Mouse (Mus musculus): ENCODE results near the gene Prrc2a. TPM values are rescaled to one million over a fixed set of nuclear protein-coding genes. Genes with fewer than 3 reads are reported as not detected.
A peak's percentile ranks its signal among the peaks of the same experiment; 100 is the strongest.

Prrc2a gene
- polyA plus RNA-seq, 1 experiment from 2014 or later = 281 TPM

DNA sequence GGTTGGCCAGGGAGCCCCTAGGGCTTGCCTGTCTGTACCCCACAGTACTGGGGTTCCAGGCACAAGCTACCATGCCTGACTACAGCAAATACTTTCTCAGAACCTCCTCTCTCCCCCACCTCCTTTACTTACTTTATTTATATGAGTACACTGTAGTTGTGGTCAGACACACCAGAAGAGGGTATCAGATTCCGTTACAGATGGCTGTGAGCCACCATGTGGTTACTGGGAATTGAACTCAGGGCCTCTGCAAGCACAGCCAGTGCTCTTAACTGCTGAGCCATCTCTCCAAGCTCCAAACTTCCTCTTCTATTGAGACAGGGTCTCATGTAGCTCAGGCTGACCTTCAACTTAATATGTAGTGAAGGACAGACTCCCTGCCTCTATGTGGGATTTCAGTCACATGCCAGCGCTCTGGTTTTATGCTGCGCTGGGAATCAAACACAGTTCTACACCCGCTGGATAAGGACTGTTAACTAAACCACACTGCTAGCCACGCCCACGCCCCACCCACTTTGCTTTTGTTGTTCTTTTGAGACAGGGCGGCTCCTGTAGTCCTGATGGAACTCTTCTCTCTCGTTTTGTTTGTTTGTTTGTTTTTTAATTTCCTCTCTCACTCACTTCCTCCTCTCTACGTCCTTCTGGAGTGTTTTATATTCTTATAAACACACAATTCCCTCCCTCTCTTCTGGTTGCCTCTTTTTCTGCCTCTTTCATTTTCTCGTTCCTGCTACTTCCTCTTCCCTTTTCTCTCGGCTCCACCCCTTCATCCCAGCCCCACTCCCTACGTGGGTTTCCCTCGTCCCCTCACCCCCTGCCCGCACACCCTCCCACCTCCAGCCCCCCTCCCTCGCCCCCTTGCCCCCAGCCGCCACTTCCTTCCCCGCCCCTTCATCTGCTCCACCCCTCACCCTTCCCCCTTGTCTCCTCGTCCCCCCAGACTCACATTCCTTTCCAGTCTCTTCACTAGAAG, 21.2 kb upstream of the Prrc2a start:
- peaks cover 3% of the 10 kb centered on the region; the same call in 1 of the 2 replicates for H3K4me1 ChIP-seq (replicated peaks; ENCODE audit: control insufficient read depth, insufficient read depth, low read length)
- peak overlapping the region; percentile 50; the same call in 1 of the 2 replicates for H3K9ac ChIP-seq (ENCODE audit: low read length)
- WGBS = 2% methylated on average over 18 of the region's 18 CpGs
- no peaks in the 10 kb centered on the region for H3K27me3 ChIP-seq (ENCODE audit: control insufficient read depth, insufficient read depth, low read length)
- H3K27ac ChIP-seq (ENCODE audit: low read depth, low read length) = peak overlapping the region; percentile 53; the same call in 1 of the 2 replicates
- no peaks in the 10 kb centered on the region for H3K9me3 ChIP-seq (ENCODE audit: control insufficient read depth, low read length)
- DNase-seq (ENCODE audit: low spot score) = peak; percentile 79
- H3K36me3 ChIP-seq (ENCODE audit: control insufficient read depth, insufficient read depth, low read length) = no peaks in the 10 kb centered on the region
- H3K4me2 ChIP-seq (ENCODE audit: low read depth, low read length, severe bottlenecking) = peak overlapping the region; percentile 42
- ATAC-seq (replicated peaks; ENCODE audit: low FRiP score) = peak; percentile 46
- peak overlapping the region; percentile 26 for H3K4me3 ChIP-seq (ENCODE audit: low read depth, low read length)

DNA sequence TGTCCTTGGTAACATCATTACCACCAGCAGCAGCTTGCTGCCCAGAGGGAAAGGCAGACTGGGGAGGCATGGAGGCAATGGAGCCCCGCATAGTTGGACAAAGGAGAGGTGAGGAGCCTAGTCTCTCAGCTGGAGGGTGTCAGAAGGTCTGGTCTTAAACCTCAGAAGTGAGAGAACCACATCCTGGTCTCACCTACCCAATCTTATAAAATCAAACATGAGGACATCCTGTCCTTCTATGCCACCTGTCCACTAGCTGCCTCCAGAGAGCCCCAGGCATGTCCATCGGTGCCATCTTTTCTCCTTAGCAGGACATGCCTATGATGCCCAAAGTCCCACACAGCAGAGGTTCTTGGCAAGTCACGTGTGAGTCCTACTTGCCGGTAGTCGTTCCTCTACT, 15.4 kb upstream of the Prrc2a start:
- H3K27ac ChIP-seq (ENCODE audit: low read depth, low read length) = no peak overlapping the region
- no peak overlapping the region for H3K9ac ChIP-seq (ENCODE audit: low read length)
- ATAC-seq (replicated peaks; ENCODE audit: low FRiP score) = no peak
- no peaks in the 10 kb centered on the region for H3K27me3 ChIP-seq (ENCODE audit: control insufficient read depth, insufficient read depth, low read length)
- no peaks in the 10 kb centered on the region for H3K9me3 ChIP-seq (ENCODE audit: control insufficient read depth, low read length)
- 85% methylated on average over 5 of the region's 5 CpGs for WGBS
- no peak overlapping the region for H3K4me2 ChIP-seq (ENCODE audit: low read depth, low read length, severe bottlenecking)
- no peaks in the 10 kb centered on the region for H3K36me3 ChIP-seq (ENCODE audit: control insufficient read depth, insufficient read depth, low read length)
- no peaks in the 10 kb centered on the region for H3K4me1 ChIP-seq (replicated peaks; ENCODE audit: control insufficient read depth, insufficient read depth, low read length)
- DNase-seq (ENCODE audit: low spot score) = no peak
- no peak overlapping the region for H3K4me3 ChIP-seq (ENCODE audit: low read depth, low read length)

DNA sequence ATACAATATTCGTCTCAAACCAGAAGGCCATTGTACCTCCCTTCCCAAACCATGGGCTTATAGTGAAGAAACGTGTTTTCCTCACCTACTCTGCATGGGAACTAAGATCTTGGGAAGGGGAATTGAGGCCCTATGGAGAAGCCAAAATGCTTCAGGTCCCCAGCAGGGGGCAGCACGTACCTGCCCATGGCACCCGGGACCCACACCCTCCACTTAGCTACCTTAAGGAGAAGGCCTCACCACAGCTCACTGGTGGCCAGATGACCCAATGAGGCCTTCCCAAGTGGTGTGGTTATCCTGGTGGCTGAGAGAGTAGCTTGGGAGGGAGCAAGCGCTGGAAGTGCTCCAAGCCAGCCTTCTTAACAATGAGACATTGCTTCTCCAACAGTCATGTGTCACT, 13.8 kb upstream of the Prrc2a start:
- ATAC-seq (replicated peaks; ENCODE audit: low FRiP score) (no peak), DNase-seq (ENCODE audit: low spot score) (peak; percentile 86)
- H3K27me3 ChIP-seq (ENCODE audit: control insufficient read depth, insufficient read depth, low read length) = no peaks in the 10 kb centered on the region
- H3K4me2 ChIP-seq (ENCODE audit: low read depth, low read length, severe bottlenecking) = no peak overlapping the region
- no peaks in the 10 kb centered on the region for H3K36me3 ChIP-seq (ENCODE audit: control insufficient read depth, insufficient read depth, low read length)
- H3K4me3 ChIP-seq (ENCODE audit: low read depth, low read length) = no peak overlapping the region
- H3K27ac ChIP-seq (ENCODE audit: low read depth, low read length) = no peak overlapping the region
- 15% methylated on average over 5 of the region's 5 CpGs for WGBS
- no peaks in the 10 kb centered on the region for H3K9me3 ChIP-seq (ENCODE audit: control insufficient read depth, low read length)
- no peaks in the 10 kb centered on the region for H3K4me1 ChIP-seq (replicated peaks; ENCODE audit: control insufficient read depth, insufficient read depth, low read length)
- no peak overlapping the region for H3K9ac ChIP-seq (ENCODE audit: low read length)

DNA sequence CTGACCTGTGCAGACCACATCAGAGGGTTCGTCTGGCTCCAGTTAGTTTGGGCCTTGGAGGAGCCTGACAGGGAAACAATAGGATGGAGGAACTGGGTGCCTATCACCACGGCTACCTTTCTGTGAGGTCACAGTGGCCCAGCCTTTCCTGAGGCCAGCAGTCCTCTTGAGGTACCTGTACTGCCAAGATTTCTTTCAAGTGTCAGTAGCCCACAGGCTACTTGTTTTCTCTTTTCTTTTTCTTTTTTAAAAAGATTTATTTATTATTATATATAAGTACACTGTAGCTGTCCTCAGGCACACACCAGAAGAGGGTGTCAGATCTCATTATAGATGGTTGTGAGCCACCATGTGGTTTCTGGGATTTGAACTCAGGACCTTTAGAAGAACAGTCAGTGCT, 11.3 kb upstream of the Prrc2a start, which contains the start of gene Aif1:
TSS of gene Aif1 (minus strand) at position 101 of the 400 bp plus-strand sequence.
- ATAC-seq (replicated peaks; ENCODE audit: low FRiP score) = no peak
- no peak within 1 kb of the TSS for H3K27ac ChIP-seq (ENCODE audit: low read depth, low read length)
- DNase-seq (ENCODE audit: low spot score) = no peak
- H3K4me2 ChIP-seq (ENCODE audit: low read depth, low read length, severe bottlenecking) = no peak within 1 kb of the TSS
- WGBS = 40% methylated on average over 2 of the region's 2 CpGs
- no peaks in the 10 kb centered on the region for H3K9me3 ChIP-seq (ENCODE audit: control insufficient read depth, low read length)
- no peaks in the 10 kb centered on the region for H3K27me3 ChIP-seq (ENCODE audit: control insufficient read depth, insufficient read depth, low read length)
- H3K9ac ChIP-seq (ENCODE audit: low read length) = no peak within 1 kb of the TSS
- no peak within 1 kb of the TSS for H3K4me3 ChIP-seq (ENCODE audit: low read depth, low read length)
- no peaks in the 10 kb centered on the region for H3K4me1 ChIP-seq (replicated peaks; ENCODE audit: control insufficient read depth, insufficient read depth, low read length)
- H3K36me3 ChIP-seq (ENCODE audit: control insufficient read depth, insufficient read depth, low read length) = no peaks in the 10 kb centered on the region

DNA sequence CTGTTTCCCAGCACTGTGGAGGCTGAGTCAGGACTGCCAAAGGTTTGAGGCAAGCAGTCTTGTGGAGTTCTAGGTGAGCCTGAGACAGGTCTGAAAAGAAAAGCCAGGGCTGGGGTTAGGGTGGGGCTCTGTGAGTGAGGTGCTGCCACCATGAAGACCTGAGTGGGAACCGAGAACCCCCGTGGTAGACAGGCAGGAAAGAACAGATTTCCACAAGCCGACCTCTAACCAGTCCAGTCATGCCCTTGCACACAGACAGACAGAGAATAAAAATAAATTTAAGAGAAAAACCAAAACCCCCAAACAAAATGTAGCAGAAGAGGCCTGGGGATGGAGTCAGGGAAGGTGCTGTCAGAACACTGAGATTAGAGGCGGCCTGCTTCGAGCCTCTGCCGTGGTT, 10.7 kb upstream of the Prrc2a start:
- Histone ChIP-seq H3K36me3 (ENCODE audit: control insufficient read depth, insufficient read depth, low read length) (no peaks in the 10 kb centered on the region), H3K9me3 (ENCODE audit: control insufficient read depth, low read length) (no peaks in the 10 kb centered on the region), H3K27me3 (ENCODE audit: control insufficient read depth, insufficient read depth, low read length) (no peaks in the 10 kb centered on the region), H3K4me2 (ENCODE audit: low read depth, low read length, severe bottlenecking) (no peak overlapping the region), H3K4me1 (replicated peaks; ENCODE audit: control insufficient read depth, insufficient read depth, low read length) (no peaks in the 10 kb centered on the region), H3K9ac (ENCODE audit: low read length) (no peak overlapping the region), H3K4me3 (ENCODE audit: low read depth, low read length) (no peak overlapping the region), H3K27ac (ENCODE audit: low read depth, low read length) (no peak overlapping the region)
- 78% methylated on average over 6 of the region's 6 CpGs for WGBS
- ATAC-seq (replicated peaks; ENCODE audit: low FRiP score) = no peak
- DNase-seq (ENCODE audit: low spot score) = no peak

DNA sequence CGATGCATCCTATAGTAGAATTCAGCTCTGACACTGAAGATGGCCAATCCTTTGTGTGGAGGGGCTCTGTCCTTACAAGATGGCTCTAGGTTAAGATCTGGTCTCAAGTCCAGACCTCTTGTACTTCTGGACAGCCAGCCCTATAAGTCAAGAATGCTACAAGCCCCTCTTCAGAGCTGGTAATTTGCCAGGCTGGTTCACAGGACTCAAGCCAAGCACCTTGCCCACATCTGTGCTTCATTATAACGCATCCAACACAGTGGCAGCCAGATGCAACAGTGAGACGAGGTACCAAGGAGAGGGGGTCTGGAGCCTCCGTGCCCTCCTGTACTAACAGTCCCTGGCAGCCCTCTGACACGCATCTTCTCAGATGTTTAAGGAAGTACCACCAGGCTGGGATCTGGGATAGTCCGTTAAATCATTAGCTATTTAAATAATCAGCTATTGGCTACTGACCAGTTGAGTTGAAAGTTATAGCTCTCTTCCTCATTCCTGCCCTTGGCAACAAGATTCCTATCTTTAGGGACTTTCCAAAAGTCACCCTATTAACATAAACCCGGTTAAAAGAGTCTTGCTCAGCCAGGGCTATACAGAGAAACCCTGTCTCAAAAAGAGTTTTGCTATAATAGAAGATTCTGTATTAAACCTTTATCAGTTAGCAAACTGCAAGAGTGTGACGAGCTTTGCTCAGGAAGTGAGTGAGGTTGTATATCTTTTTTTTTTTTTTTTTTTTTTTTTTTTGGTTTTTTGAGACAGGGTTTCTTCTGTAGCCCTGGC, 9.7 kb upstream of the Prrc2a start:
- Histone ChIP-seq H3K9me3 (ENCODE audit: control insufficient read depth, low read length) (no peaks in the 10 kb centered on the region), H3K9ac (ENCODE audit: low read length) (no peak overlapping the region), H3K27ac (ENCODE audit: low read depth, low read length) (no peak overlapping the region), H3K4me2 (ENCODE audit: low read depth, low read length, severe bottlenecking) (no peak overlapping the region), H3K4me1 (replicated peaks; ENCODE audit: control insufficient read depth, insufficient read depth, low read length) (no peaks in the 10 kb centered on the region), H3K36me3 (ENCODE audit: control insufficient read depth, insufficient read depth, low read length) (no peaks in the 10 kb centered on the region), H3K27me3 (ENCODE audit: control insufficient read depth, insufficient read depth, low read length) (no peaks in the 10 kb centered on the region), H3K4me3 (ENCODE audit: low read depth, low read length) (no peak overlapping the region)
- DNase-seq (ENCODE audit: low spot score) = no peak
- WGBS = 81% methylated on average over 8 of the region's 8 CpGs
- no peak for ATAC-seq (replicated peaks; ENCODE audit: low FRiP score)

DNA sequence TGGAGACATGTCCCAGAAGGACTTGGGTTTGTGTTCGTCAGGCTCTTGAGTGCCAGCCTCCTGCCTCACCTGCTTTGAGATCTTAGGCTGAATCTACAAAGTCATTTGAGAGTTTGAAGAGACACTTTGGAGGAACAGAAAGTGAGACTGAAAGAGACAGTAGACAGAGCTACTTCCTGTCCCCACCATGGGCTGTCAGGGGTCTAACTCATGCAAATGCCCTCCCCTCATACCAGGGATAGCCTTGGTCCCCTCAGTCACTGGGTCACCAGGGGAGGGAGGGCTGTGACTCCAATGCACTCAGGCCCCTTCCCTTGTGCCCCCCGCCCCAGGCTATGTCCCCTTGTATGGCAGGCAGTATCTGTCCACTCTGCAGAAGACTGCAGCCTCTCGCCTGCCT, 8.6 kb upstream of the Prrc2a start:
- ATAC-seq (replicated peaks; ENCODE audit: low FRiP score) (no peak), DNase-seq (ENCODE audit: low spot score) (no peak)
- Histone ChIP-seq H3K27me3 (ENCODE audit: control insufficient read depth, insufficient read depth, low read length) (no peaks in the 10 kb centered on the region), H3K4me2 (ENCODE audit: low read depth, low read length, severe bottlenecking) (no peak overlapping the region), H3K9me3 (ENCODE audit: control insufficient read depth, low read length) (no peaks in the 10 kb centered on the region), H3K4me3 (ENCODE audit: low read depth, low read length) (no peak overlapping the region), H3K27ac (ENCODE audit: low read depth, low read length) (no peak overlapping the region), H3K4me1 (replicated peaks; ENCODE audit: control insufficient read depth, insufficient read depth, low read length) (no peaks in the 10 kb centered on the region), H3K9ac (ENCODE audit: low read length) (no peak overlapping the region), H3K36me3 (ENCODE audit: control insufficient read depth, insufficient read depth, low read length) (no peaks in the 10 kb centered on the region)
- WGBS = 81% methylated on average over 3 of the region's 3 CpGs

DNA sequence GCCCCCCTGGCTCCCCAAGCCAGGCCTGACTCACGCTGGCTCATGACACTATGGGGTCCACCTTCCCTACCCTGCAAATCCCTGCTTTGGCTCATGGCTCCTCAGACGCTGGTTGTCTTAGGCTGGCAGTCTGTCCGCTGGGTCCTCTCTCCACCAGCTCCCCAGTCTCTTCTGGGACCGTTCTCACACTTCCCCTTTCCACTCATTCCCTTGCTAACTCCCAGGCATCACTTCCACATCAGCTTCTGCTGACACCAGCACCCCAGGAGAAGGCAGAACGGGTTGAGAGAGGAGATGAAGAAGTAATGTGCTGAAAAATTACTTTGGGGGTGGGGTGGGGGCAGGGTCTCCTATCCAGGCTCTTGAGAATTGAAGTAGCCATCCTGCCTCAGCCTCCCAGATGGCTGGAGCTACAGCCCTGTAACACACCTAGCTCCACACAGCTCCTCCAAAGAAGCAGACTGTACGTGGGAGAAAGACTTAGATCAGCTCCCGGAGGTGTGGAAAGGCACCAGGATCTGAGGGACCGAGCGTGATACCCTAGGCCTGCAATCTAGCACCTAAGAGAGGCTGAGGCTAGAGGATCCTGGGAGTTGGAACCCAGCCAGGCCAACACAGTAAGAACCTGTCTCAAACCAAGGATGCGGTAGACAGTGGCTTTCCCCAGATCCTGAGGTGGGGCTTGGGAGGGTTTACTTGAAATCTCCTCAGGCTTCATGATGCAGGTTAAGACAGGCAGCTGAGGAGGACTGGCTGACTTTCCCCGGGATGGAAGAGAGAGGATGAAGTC, 7.9 kb upstream of the Prrc2a start:
- Histone ChIP-seq H3K9me3 (ENCODE audit: control insufficient read depth, low read length) (no peaks in the 10 kb centered on the region), H3K9ac (ENCODE audit: low read length) (no peak overlapping the region), H3K27me3 (ENCODE audit: control insufficient read depth, insufficient read depth, low read length) (no peaks in the 10 kb centered on the region), H3K4me3 (ENCODE audit: low read depth, low read length) (no peak overlapping the region), H3K4me1 (replicated peaks; ENCODE audit: control insufficient read depth, insufficient read depth, low read length) (no peaks in the 10 kb centered on the region), H3K4me2 (ENCODE audit: low read depth, low read length, severe bottlenecking) (no peak overlapping the region), H3K36me3 (ENCODE audit: control insufficient read depth, insufficient read depth, low read length) (no peaks in the 10 kb centered on the region), H3K27ac (ENCODE audit: low read depth, low read length) (no peak overlapping the region)
- no peak for ATAC-seq (replicated peaks; ENCODE audit: low FRiP score)
- WGBS = 77% methylated on average over 11 of the region's 11 CpGs
- no peak for DNase-seq (ENCODE audit: low spot score)
